In genomic region chr3:21936262-21936603, GRCm38 (mm10) we compare ENCODE assay signal across 8 mouse cellular contexts.
DNase-seq lines count a peak whose midpoint lies in the region; ATAC-seq and TF ChIP-seq lines count a peak whose summit lies in the region.

No protein-coding gene starts in this region.

- H3K4me2 ChIP-seq in kidney, postnatal 0 days (ENCODE audit: low read length) = peak overlapping the region; percentile 58
- H3K4me2 ChIP-seq in intestine, embryonic 15.5 days (replicated peaks) = peak overlapping the region; percentile 68
- peak overlapping the region; percentile 55 for H3K4me2 ChIP-seq in midbrain, postnatal 0 days (ENCODE audit: low read depth, low read length, poor library complexity, severe bottlenecking)

- peaks cover 16% of the 10 kb centered on the region for H3K4me1 ChIP-seq in kidney, postnatal 0 days (replicated peaks; ENCODE audit: insufficient read depth, low read length)
- peaks cover 11% of the 10 kb centered on the region; the same call in 1 of the 2 replicates for H3K4me1 ChIP-seq in cortical plate, adult 2 months (ENCODE audit: control insufficient read depth, insufficient read depth, low read length)
- H3K4me1 ChIP-seq in intestine, embryonic 15.5 days (replicated peaks) = peaks cover 15% of the 10 kb centered on the region
- H3K4me1 ChIP-seq in midbrain, postnatal 0 days (ENCODE audit: insufficient read depth, low read length) = peaks cover 7% of the 10 kb centered on the region

- H3K27me3 ChIP-seq in kidney, postnatal 0 days (ENCODE audit: insufficient read depth, low read length) = no peaks in the 10 kb centered on the region
- H3K27me3 ChIP-seq in intestine, embryonic 15.5 days (replicated peaks) = no peaks in the 10 kb centered on the region
- H3K27me3 ChIP-seq in midbrain, postnatal 0 days (ENCODE audit: insufficient read depth, low read length) = no peaks in the 10 kb centered on the region

- no peak for TF ChIP-seq CTCF in kidney, postnatal 0 days (IDR thresholded peaks at IDR 0.05; ENCODE audit: low read depth)
- no peak for TF ChIP-seq CTCF in cortical plate, adult 2 months (IDR thresholded peaks at IDR 0.05; ENCODE audit: extremely low read depth, insufficient read depth, low read length)
- TF ChIP-seq CTCF in midbrain, postnatal 0 days (IDR thresholded peaks at IDR 0.05) = peak; percentile 4

- no peaks in the 10 kb centered on the region for H3K36me3 ChIP-seq in kidney, postnatal 0 days (ENCODE audit: insufficient read depth, low read length)
- H3K36me3 ChIP-seq in intestine, embryonic 15.5 days = no peaks in the 10 kb centered on the region
- no peaks in the 10 kb centered on the region for H3K36me3 ChIP-seq in midbrain, postnatal 0 days (ENCODE audit: insufficient read depth, low read length)

- no peak for ATAC-seq in kidney, postnatal 0 days (replicated peaks; ENCODE audit: low FRiP score, low read depth)
- peak; percentile 24; the same call in 1 of the 2 replicates for ATAC-seq in intestine, embryonic 15.5 days
- peak; percentile 41 for ATAC-seq in midbrain, postnatal 0 days (ENCODE audit: low FRiP score)

- TF ChIP-seq POLR2A in cortical plate, adult 2 months (IDR thresholded peaks at IDR 0.05; ENCODE audit: extremely low read depth, insufficient read depth, low read length) = no peak

- 13% methylated on average over 8 of the region's 8 CpGs for WGBS in kidney, postnatal 0 days
- WGBS in intestine, embryonic 15.5 days = 9% methylated on average over 8 of the region's 8 CpGs
- 8% methylated on average over 8 of the region's 8 CpGs for WGBS in midbrain, postnatal 0 days

- no peak overlapping the region for H3K9ac ChIP-seq in kidney, postnatal 0 days (ENCODE audit: low read depth, low read length)
- no peak overlapping the region for H3K9ac ChIP-seq in intestine, embryonic 15.5 days
- H3K9ac ChIP-seq in midbrain, postnatal 0 days (replicated peaks; ENCODE audit: low read length, poor library complexity, severe bottlenecking) = no peak overlapping the region

- H3K4me3 ChIP-seq in kidney, postnatal 0 days (replicated peaks; ENCODE audit: low read depth, low read length) = peak overlapping the region; percentile 26; the same call in 1 of the 2 replicates
- peak overlapping the region; percentile 19 for H3K4me3 ChIP-seq in cortical plate, adult 2 months (ENCODE audit: insufficient read depth, low read length)
- H3K4me3 ChIP-seq in intestine, embryonic 15.5 days (replicated peaks) = peak overlapping the region; percentile 22; the same call in 1 of the 2 replicates
- H3K4me3 ChIP-seq in midbrain, postnatal 0 days (ENCODE audit: low read depth, low read length) = peak overlapping the region; percentile 33; the same call in 1 of the 2 replicates

- H3K9me3 ChIP-seq in kidney, postnatal 0 days (replicated peaks; ENCODE audit: low read length) = no peaks in the 10 kb centered on the region
- H3K9me3 ChIP-seq in intestine, embryonic 15.5 days = no peaks in the 10 kb centered on the region
- no peaks in the 10 kb centered on the region for H3K9me3 ChIP-seq in midbrain, postnatal 0 days (ENCODE audit: low read length)

- DNase-seq in kidney, postnatal 0 days (ENCODE audit: low spot score) = no peak
- no peak for DNase-seq in kidney, postnatal 36 days
- DNase-seq in midbrain, postnatal 0 days (ENCODE audit: low spot score) = peak; percentile 5
- no peak for DNase-seq in adrenal gland, postnatal 10 days
- no peak for DNase-seq in right cerebral cortex, postnatal 10 days (ENCODE audit: low spot score in 2 of 2)
- DNase-seq in retina, embryonic 14.5 days (ENCODE audit: low spot score) = no peak

- H3K27ac ChIP-seq in kidney, postnatal 0 days = no peak overlapping the region
- H3K27ac ChIP-seq in cortical plate, adult 2 months (ENCODE audit: insufficient read depth, low read length) = no peak overlapping the region
- no peak overlapping the region; the same call in 1 of the 2 replicates for H3K27ac ChIP-seq in intestine, embryonic 15.5 days
- H3K27ac ChIP-seq in midbrain, postnatal 0 days (ENCODE audit: low read depth, low read length) = peak overlapping the region; percentile 79; the same call in 1 of the 2 replicates
